Mouse (Mus musculus) gonadal fat pad, adult 2 months (tissue): ENCODE results near the gene Gm2174. TPM values are rescaled to one million over a fixed set of nuclear protein-coding genes. Genes with fewer than 3 reads are reported as not detected.

Source experiments
- DNase-seq: peaks from one replicate; pipeline ENCODE4 v3.0.0-alpha.2; 2012; ENCODE audit warnings: low read depth
- polyA plus RNA-seq: library from polyadenylated mRNA; depleted of rRNA; stranded (reverse); fragments of >200 nt; gene quantifications from 2 replicates; pipeline ENCODE4 v1.2.3, GENCODE M21; 2012; rRNA removed

Gm2174 gene
- not detected in 2 replicates for polyA plus RNA-seq

- DNase-seq, result no peak
Measured at GRCm38 (mm10) chrX:56447524-56448015, at the start of gene Gm2174. TSS of gene Gm2174 (plus strand) at chrX:56447965.

GRCm38 (mm10) chrX:56404646-56405045 is 43.1 kb upstream of the Gm2174 start:
- DNase-seq, result no peak

GRCm38 (mm10) chrX:56405482-56405881 is 42.3 kb upstream of the Gm2174 start:
- no peak for DNase-seq

GRCm38 (mm10) chrX:56406128-56406527 is 41.6 kb upstream of the Gm2174 start:
- DNase-seq, result no peak

GRCm38 (mm10) chrX:56416277-56416676 is 31.5 kb upstream of the Gm2174 start:
- DNase-seq, result no peak

- no peak for DNase-seq
Measured at GRCm38 (mm10) chrX:56417541-56417940, 30.2 kb upstream of the Gm2174 start.

GRCm38 (mm10) chrX:56430601-56431000 is 17.2 kb upstream of the Gm2174 start:
- DNase-seq, result no peak

- no peak for DNase-seq
Measured at GRCm38 (mm10) chrX:56435758-56436283, 11.9 kb upstream of the Gm2174 start.

GRCm38 (mm10) chrX:56446487-56447428 is 1.0 kb upstream of the Gm2174 start:
- DNase-seq, result no peak

GRCm38 (mm10) chrX:56454671-56455371 is 7.1 kb downstream of the Gm2174 start, which contains the start of gene Ints6l:
TSS of gene Ints6l (plus strand) at chrX:56454857.
- no peak for DNase-seq

GRCm38 (mm10) chrX:56455372-56456246 is 7.8 kb downstream of the Gm2174 start:
- DNase-seq, result no peak

- no peak for DNase-seq
Measured at GRCm38 (mm10) chrX:56456379-56456778, 8.6 kb downstream of the Gm2174 start.

GRCm38 (mm10) chrX:56462020-56462933 is 14.5 kb downstream of the Gm2174 start:
- no peak for DNase-seq

- no peak for DNase-seq
Measured at GRCm38 (mm10) chrX:56464906-56465305, 17.1 kb downstream of the Gm2174 start.

GRCm38 (mm10) chrX:56467688-56468087 is 19.9 kb downstream of the Gm2174 start:
- no peak for DNase-seq

- no peak for DNase-seq
Measured at GRCm38 (mm10) chrX:56468422-56468821, 20.7 kb downstream of the Gm2174 start.

- DNase-seq, result no peak
Measured at GRCm38 (mm10) chrX:56474035-56474434, 26.3 kb downstream of the Gm2174 start.

- no peak for DNase-seq
Measured at GRCm38 (mm10) chrX:56477553-56477952, 29.8 kb downstream of the Gm2174 start.

GRCm38 (mm10) chrX:56481906-56482305 is 34.1 kb downstream of the Gm2174 start:
- DNase-seq, result no peak

GRCm38 (mm10) chrX:56489758-56490157 is 42.0 kb downstream of the Gm2174 start:
- no peak for DNase-seq
